Mouse (Mus musculus) cerebellum, adult 2 months (tissue): ENCODE measurements around the gene Camk1g. TPM values are rescaled to one million over a fixed set of nuclear protein-coding genes. Genes with fewer than 3 reads are reported as not detected.

ENCODE experiments used
- DNase-seq, 2 experiments: peaks; one replicate each; pipeline ENCODE4 v3.0.0; 2021
- H3K27ac ChIP-seq: fragments of 200-500 bp; 2 replicates; pipeline ENCODE4 v1.5.1; 2012; ENCODE audit warnings: low read length, control low read depth, inconsistent platforms; ENCODE audit not compliant: insufficient read depth
- H3K27me3 ChIP-seq: fragments of 200-500 bp; 2 replicates; pipeline ENCODE4 v1.6.1; 2012; ENCODE audit warnings: inconsistent platforms, mild to moderate bottlenecking, low read length, moderate library complexity; ENCODE audit not compliant: control insufficient read depth, insufficient read depth
- H3K4me1 ChIP-seq: fragments of 200-500 bp; 2 replicates; pipeline ENCODE4 v1.6.1; 2011; ENCODE audit warnings: low read length; ENCODE audit not compliant: control insufficient read depth, insufficient read depth
- H3K4me3 ChIP-seq: fragments of 200-500 bp; replicated peaks from 2 replicates; pipeline ENCODE3; 2011; ENCODE audit warnings: mild to moderate bottlenecking, low read depth, low read length, control low read depth; ENCODE audit not compliant: insufficient read depth
- CTCF ChIP-seq: fragments of 200-500 bp; IDR thresholded peaks from 2 replicates; pipeline ENCODE4 v1.5.1; 2011; ENCODE audit warnings: low read depth, mild to moderate bottlenecking, control low read depth, low read length, moderate library complexity, borderline replicate concordance; ENCODE audit not compliant: insufficient read depth
- POLR2A ChIP-seq: fragments of 200-500 bp; IDR thresholded peaks from 2 replicates; pipeline ENCODE4 v1.6.1; 2011; ENCODE audit warnings: low read length, control low read depth, borderline replicate concordance; ENCODE audit not compliant: insufficient read depth
- WGBS: fragments of 180-500 bp; shearing (Covaris S2); methylation state at CpG from one replicate; pipeline ENCODE4 v1.1.7; 2018; 5-methylcytosine and 5-hydroxymethylcytosine counted together
- polyA plus RNA-seq: library from polyadenylated mRNA; depleted of rRNA; stranded (reverse); fragments of >200 nt; gene quantifications from 2 replicates; pipeline ENCODE4 v1.2.3, GENCODE M21; 2012; rRNA removed

Camk1g gene
- polyA plus RNA-seq, 1 experiment, result 23.4 TPM

GRCm38 (mm10) chr1:193303096-193303495 is 67.0 kb downstream of the Camk1g start:
- Histone ChIP-seq H3K4me3 (no peak overlapping the region), H3K27me3 (no peaks in the 10 kb centered on the region), H3K4me1 (peaks cover 51% of the 10 kb centered on the region), H3K27ac (peak overlapping the region; percentile 42; the same call in 1 of the 2 replicates)
- no peak for DNase-seq
- WGBS, result 90% methylated on average over 2 of the region's 2 CpGs
- TF ChIP-seq POLR2A, result no peak
- no peak for TF ChIP-seq CTCF

GRCm38 (mm10) chr1:193302093-193302405 is 68.0 kb downstream of the Camk1g start:
- Histone ChIP-seq H3K27me3 (no peaks in the 10 kb centered on the region), H3K4me3 (no peak overlapping the region), H3K27ac (no peak overlapping the region), H3K4me1 (peaks cover 53% of the 10 kb centered on the region)
- no peak for DNase-seq
- TF ChIP-seq CTCF (no peak), POLR2A (no peak)
- 91% methylated on average over 8 of the region's 8 CpGs for WGBS

GRCm38 (mm10) chr1:193301216-193302092 is 68.6 kb downstream of the Camk1g start:
- 66% methylated on average over 6 of the region's 6 CpGs for WGBS
- no peaks in the 10 kb centered on the region for H3K27me3 ChIP-seq
- peaks cover 49% of the 10 kb centered on the region for H3K4me1 ChIP-seq
- H3K4me3 ChIP-seq, result no peak overlapping the region
- peak; percentile 65 to 79 for DNase-seq
- H3K27ac ChIP-seq, result no peak overlapping the region
- TF ChIP-seq POLR2A, result no peak
- TF ChIP-seq CTCF, result no peak

GRCm38 (mm10) chr1:193299995-193300394 is 70.1 kb downstream of the Camk1g start:
- no peaks in the 10 kb centered on the region for H3K27me3 ChIP-seq
- WGBS, result 91% methylated on average over 1 of the region's 1 CpGs
- TF ChIP-seq POLR2A, result no peak
- no peak for TF ChIP-seq CTCF
- no peak for DNase-seq
- H3K4me3 ChIP-seq, result no peak overlapping the region
- H3K4me1 ChIP-seq, result peaks cover 45% of the 10 kb centered on the region
- H3K27ac ChIP-seq, result no peak overlapping the region

- Histone ChIP-seq H3K4me1 (peaks cover 37% of the 10 kb centered on the region), H3K27ac (no peak overlapping the region), H3K4me3 (no peak overlapping the region), H3K27me3 (no peaks in the 10 kb centered on the region)
- TF ChIP-seq CTCF (no peak), POLR2A (no peak)
- 32% methylated on average over 3 of the region's 3 CpGs for WGBS
- DNase-seq, result no peak
Observed at GRCm38 (mm10) chr1:193298141-193298765, 71.8 kb downstream of the Camk1g start.

Other genes with a start within 250 kb of the Camk1g start
- gene Diexf, start 240.0 kb downstream of the Camk1g start, polyA plus RNA-seq, result 17.7 and 18.9 TPM in 2 replicates
- gene Irf6, start 217.2 kb downstream of the Camk1g start, polyA plus RNA-seq, result 0.89 and 2.0 TPM in 2 replicates
- gene A130010J15Rik, start 202.3 kb downstream of the Camk1g start, polyA plus RNA-seq, result 4.0 and 4.3 TPM in 2 replicates
- 0.79 and 0.80 TPM in 2 replicates for gene Traf3ip3, start 168.6 kb downstream of the Camk1g start, polyA plus RNA-seq
- 3.9 and 4.1 TPM in 2 replicates for gene Lamb3, start 162.6 kb downstream of the Camk1g start, polyA plus RNA-seq
- 94.8 and 95.6 TPM in 2 replicates for gene Hsd11b1, start 106.2 kb downstream of the Camk1g start, polyA plus RNA-seq
- 36.0 and 37.1 TPM in 2 replicates for gene G0s2, start 97.1 kb downstream of the Camk1g start, polyA plus RNA-seq